Mouse (Mus musculus): Measurements from ENCODE around the gene Csrnp2. TPM values are rescaled to one million over a fixed set of nuclear protein-coding genes. Genes with fewer than 3 reads are reported as not detected.
"Not testable (repeated sequence)": the region's sequence is repeated elsewhere in the genome, so short reads cannot be mapped to it uniquely, and the experiment has no call there.

The Csrnp2 gene
- 15.3 and 16.4 TPM in 2 replicates for polyA plus RNA-seq (2015; fragmentation: Nextera tagmentation; extraction: Ambion mirVana)

GRCm38 (mm10) chr15:100495102-100495501, at the start of gene Csrnp2:
Gene Csrnp2 (minus strand): TSS chr15:100495488.
- H3K4me2 ChIP-seq (replicated peaks; ENCODE audit: low read depth, low read length), result peak within 1 kb of the TSS; percentile 78
- peak; percentile 98 for ATAC-seq (ENCODE audit: low FRiP score, low TSS enrichment)
- WGBS, result under 1% methylated on average over 40 of the region's 40 CpGs

GRCm38 (mm10) chr15:100543651-100544030, 48.4 kb upstream of the Csrnp2 start:
- not testable (repeated sequence) for H3K27me3 ChIP-seq (ENCODE audit: insufficient read depth, low read length); H3K9me3 ChIP-seq (ENCODE audit: low read length); ATAC-seq (ENCODE audit: low FRiP score, low TSS enrichment); H3K4me3 ChIP-seq (ENCODE audit: low read length); H3K9ac ChIP-seq (replicated peaks; ENCODE audit: low read length); H3K4me2 ChIP-seq (replicated peaks; ENCODE audit: low read depth, low read length); H3K27ac ChIP-seq (ENCODE audit: low read length); H3K4me1 ChIP-seq (ENCODE audit: insufficient read depth, low read length)
- 98% methylated on average over 14 of the region's 14 CpGs for WGBS
- H3K36me3 ChIP-seq (ENCODE audit: insufficient read depth, low read length), result peaks cover 31% of the 10 kb centered on the region

More at GRCm38 (mm10) chr15:100495102-100495501, at the start of gene Csrnp2:
- H3K9ac ChIP-seq (replicated peaks; ENCODE audit: low read length), result peak within 1 kb of the TSS; percentile 98
- H3K4me1 ChIP-seq (ENCODE audit: insufficient read depth, low read length), result peaks cover 35% of the 10 kb centered on the region
- peak within 1 kb of the TSS; percentile 93 for H3K27ac ChIP-seq (ENCODE audit: low read length)
- H3K36me3 ChIP-seq (ENCODE audit: insufficient read depth, low read length), result no peaks in the 10 kb centered on the region
- H3K27me3 ChIP-seq (ENCODE audit: insufficient read depth, low read length), result no peaks in the 10 kb centered on the region
- no peaks in the 10 kb centered on the region for H3K9me3 ChIP-seq (ENCODE audit: low read length)
- H3K4me3 ChIP-seq (ENCODE audit: low read length), result peak within 1 kb of the TSS; percentile 90

GRCm38 (mm10) chr15:100542876-100543650, 47.8 kb upstream of the Csrnp2 start:
- H3K9ac ChIP-seq (replicated peaks; ENCODE audit: low read length); H3K4me2 ChIP-seq (replicated peaks; ENCODE audit: low read depth, low read length); H3K4me3 ChIP-seq (ENCODE audit: low read length); H3K9me3 ChIP-seq (ENCODE audit: low read length); ATAC-seq (ENCODE audit: low FRiP score, low TSS enrichment); H3K27me3 ChIP-seq (ENCODE audit: insufficient read depth, low read length); H3K27ac ChIP-seq (ENCODE audit: low read length); H3K4me1 ChIP-seq (ENCODE audit: insufficient read depth, low read length): not testable (repeated sequence)
- WGBS, result 97% methylated on average over 25 of the region's 28 CpGs
- peaks cover 25% of the 10 kb centered on the region for H3K36me3 ChIP-seq (ENCODE audit: insufficient read depth, low read length)

- H3K4me2 ChIP-seq (replicated peaks; ENCODE audit: low read depth, low read length), result no peak overlapping the region
- H3K9me3 ChIP-seq (ENCODE audit: low read length), result peaks cover 3% of the 10 kb centered on the region; the same call in 1 of the 2 replicates
- no peak overlapping the region for H3K4me3 ChIP-seq (ENCODE audit: low read length)
- H3K9ac ChIP-seq (replicated peaks; ENCODE audit: low read length), result no peak overlapping the region
- no peaks in the 10 kb centered on the region for H3K27me3 ChIP-seq (ENCODE audit: insufficient read depth, low read length)
- no peak for ATAC-seq (ENCODE audit: low FRiP score, low TSS enrichment)
- H3K4me1 ChIP-seq (ENCODE audit: insufficient read depth, low read length), result no peaks in the 10 kb centered on the region
- H3K36me3 ChIP-seq (ENCODE audit: insufficient read depth, low read length), result peaks cover 24% of the 10 kb centered on the region
- H3K27ac ChIP-seq (ENCODE audit: low read length), result no peak overlapping the region
- WGBS, result 94% methylated on average over 4 of the region's 4 CpGs
Observed at GRCm38 (mm10) chr15:100541426-100541825, 46.1 kb upstream of the Csrnp2 start.

GRCm38 (mm10) chr15:100541001-100541400, 45.7 kb upstream of the Csrnp2 start:
- not testable (repeated sequence) for H3K4me3 ChIP-seq (ENCODE audit: low read length); H3K27ac ChIP-seq (ENCODE audit: low read length); H3K4me2 ChIP-seq (replicated peaks; ENCODE audit: low read depth, low read length); H3K27me3 ChIP-seq (ENCODE audit: insufficient read depth, low read length); ATAC-seq (ENCODE audit: low FRiP score, low TSS enrichment); H3K9me3 ChIP-seq (ENCODE audit: low read length); H3K4me1 ChIP-seq (ENCODE audit: insufficient read depth, low read length); H3K9ac ChIP-seq (replicated peaks; ENCODE audit: low read length)
- peaks cover 26% of the 10 kb centered on the region for H3K36me3 ChIP-seq (ENCODE audit: insufficient read depth, low read length)
- WGBS, result 94% methylated on average over 1 of the region's 1 CpGs

- 94% methylated on average over 9 of the region's 9 CpGs for WGBS
- Histone ChIP-seq H3K9me3 (ENCODE audit: low read length) (no peaks in the 10 kb centered on the region), H3K4me2 (replicated peaks; ENCODE audit: low read depth, low read length) (no peak overlapping the region), H3K9ac (replicated peaks; ENCODE audit: low read length) (no peak overlapping the region), H3K36me3 (ENCODE audit: insufficient read depth, low read length) (peaks cover 26% of the 10 kb centered on the region), H3K27me3 (ENCODE audit: insufficient read depth, low read length) (no peaks in the 10 kb centered on the region), H3K4me3 (ENCODE audit: low read length) (no peak overlapping the region), H3K27ac (ENCODE audit: low read length) (no peak overlapping the region), H3K4me1 (ENCODE audit: insufficient read depth, low read length) (no peaks in the 10 kb centered on the region)
- ATAC-seq (ENCODE audit: low FRiP score, low TSS enrichment), result no peak
Observed at GRCm38 (mm10) chr15:100539411-100539810, 44.1 kb upstream of the Csrnp2 start.

- Histone ChIP-seq H3K27ac (ENCODE audit: low read length) (no peak overlapping the region), H3K36me3 (ENCODE audit: insufficient read depth, low read length) (peaks cover 22% of the 10 kb centered on the region), H3K9me3 (ENCODE audit: low read length) (no peaks in the 10 kb centered on the region), H3K27me3 (ENCODE audit: insufficient read depth, low read length) (no peaks in the 10 kb centered on the region), H3K4me1 (ENCODE audit: insufficient read depth, low read length) (no peaks in the 10 kb centered on the region), H3K4me3 (ENCODE audit: low read length) (no peak overlapping the region), H3K9ac (replicated peaks; ENCODE audit: low read length) (no peak overlapping the region), H3K4me2 (replicated peaks; ENCODE audit: low read depth, low read length) (no peak overlapping the region)
- no peak for ATAC-seq (ENCODE audit: low FRiP score, low TSS enrichment)
- 89% methylated on average over 6 of the region's 6 CpGs for WGBS
Observed at GRCm38 (mm10) chr15:100537913-100538312, 42.6 kb upstream of the Csrnp2 start.

GRCm38 (mm10) chr15:100527900-100528299, 32.6 kb upstream of the Csrnp2 start:
- 53% methylated on average over 5 of the region's 5 CpGs for WGBS
- Histone ChIP-seq H3K27me3 (ENCODE audit: insufficient read depth, low read length) (no peaks in the 10 kb centered on the region), H3K4me2 (replicated peaks; ENCODE audit: low read depth, low read length) (no peak overlapping the region), H3K9ac (replicated peaks; ENCODE audit: low read length) (no peak overlapping the region), H3K36me3 (ENCODE audit: insufficient read depth, low read length) (peaks cover 14% of the 10 kb centered on the region), H3K9me3 (ENCODE audit: low read length) (no peaks in the 10 kb centered on the region), H3K4me3 (ENCODE audit: low read length) (no peak overlapping the region), H3K4me1 (ENCODE audit: insufficient read depth, low read length) (no peaks in the 10 kb centered on the region), H3K27ac (ENCODE audit: low read length) (no peak overlapping the region)
- ATAC-seq (ENCODE audit: low FRiP score, low TSS enrichment), result no peak

GRCm38 (mm10) chr15:100525405-100525804, 30.1 kb upstream of the Csrnp2 start:
- ATAC-seq (ENCODE audit: low FRiP score, low TSS enrichment), result no peak
- WGBS, result 92% methylated on average over 14 of the region's 14 CpGs
- H3K27me3 ChIP-seq (ENCODE audit: insufficient read depth, low read length), result no peaks in the 10 kb centered on the region

GRCm38 (mm10) chr15:100520306-100520705, 25.0 kb upstream of the Csrnp2 start:
- H3K9ac ChIP-seq (replicated peaks; ENCODE audit: low read length), result no peak overlapping the region
- WGBS, result 94% methylated on average over 14 of the region's 14 CpGs
- H3K4me3 ChIP-seq (ENCODE audit: low read length), result no peak overlapping the region
- no peak overlapping the region for H3K27ac ChIP-seq (ENCODE audit: low read length)
- no peak overlapping the region for H3K4me2 ChIP-seq (replicated peaks; ENCODE audit: low read depth, low read length)
- peaks cover 50% of the 10 kb centered on the region for H3K36me3 ChIP-seq (ENCODE audit: insufficient read depth, low read length)
- no peaks in the 10 kb centered on the region for H3K27me3 ChIP-seq (ENCODE audit: insufficient read depth, low read length)
- H3K4me1 ChIP-seq (ENCODE audit: insufficient read depth, low read length), result no peaks in the 10 kb centered on the region
- no peak for ATAC-seq (ENCODE audit: low FRiP score, low TSS enrichment)
- H3K9me3 ChIP-seq (ENCODE audit: low read length), result no peaks in the 10 kb centered on the region

More at GRCm38 (mm10) chr15:100525405-100525804, 30.1 kb upstream of the Csrnp2 start:
- no peak overlapping the region for H3K4me2 ChIP-seq (replicated peaks; ENCODE audit: low read depth, low read length)
- no peak overlapping the region for H3K9ac ChIP-seq (replicated peaks; ENCODE audit: low read length)
- H3K36me3 ChIP-seq (ENCODE audit: insufficient read depth, low read length), result peaks cover 28% of the 10 kb centered on the region; the same call in 1 of the 2 replicates
- H3K9me3 ChIP-seq (ENCODE audit: low read length), result no peaks in the 10 kb centered on the region
- H3K4me3 ChIP-seq (ENCODE audit: low read length), result no peak overlapping the region
- H3K27ac ChIP-seq (ENCODE audit: low read length), result no peak overlapping the region
- H3K4me1 ChIP-seq (ENCODE audit: insufficient read depth, low read length), result no peaks in the 10 kb centered on the region
